Mouse (Mus musculus) layer of hippocampus, postnatal 25 days (tissue): ENCODE measurements at regions not wholly inside any gene's neighbourhood (a gene's known extent, or its start where the extent isn't known, plus 50 kb on each side); places are given as distances from the start of the nearest gene placed in this dataset.

Experiments used
- DNase-seq, 2 experiments: peaks; one replicate each; pipeline ENCODE4 v3.0.0; 2022; ENCODE audit warnings: mixed read lengths in 2 of 2, low spot score in 1 of 2; ENCODE audit errors: extremely low spot score in 1 of 2

GRCm38 (mm10) chr8:26437571-26437970 lies 318.2 kb downstream of the Gm45692 start:
- no peak for DNase-seq

- DNase-seq, result no peak
These were observed 319.0 kb downstream of the Gm45692 start for GRCm38 (mm10) chr8:26438246-26438862.

- no peak for DNase-seq
These were observed 319.5 kb downstream of the Gm45692 start for GRCm38 (mm10) chr8:26438877-26439276.

GRCm38 (mm10) chr8:26441268-26442030 lies 322.1 kb downstream of the Gm45692 start:
- DNase-seq, result no peak

GRCm38 (mm10) chr8:26443041-26443440 lies 323.7 kb downstream of the Gm45692 start:
- DNase-seq, result peak; percentile 62 to 92

- DNase-seq, result no peak
These were observed 324.4 kb downstream of the Gm45692 start for GRCm38 (mm10) chr8:26443735-26444134.

GRCm38 (mm10) chr8:26445991-26446390 lies 326.7 kb downstream of the Gm45692 start:
- no peak for DNase-seq

- DNase-seq, result no peak
These were observed 328.7 kb downstream of the Gm45692 start for GRCm38 (mm10) chr8:26447886-26448640.

GRCm38 (mm10) chr8:26449291-26449690 lies 330.0 kb downstream of the Gm45692 start:
- DNase-seq, result no peak

GRCm38 (mm10) chr8:26450543-26450942 lies 331.2 kb downstream of the Gm45692 start:
- DNase-seq, result no peak

- no peak for DNase-seq
These were observed 333.7 kb downstream of the Gm45692 start for GRCm38 (mm10) chr8:26452976-26453573.

GRCm38 (mm10) chr8:26465346-26465745 lies 346.0 kb downstream of the Gm45692 start:
- DNase-seq, result no peak

GRCm38 (mm10) chr8:26468441-26468840 lies 349.1 kb downstream of the Gm45692 start:
- no peak for DNase-seq

- DNase-seq, result no peak
These were observed 350.4 kb downstream of the Gm45692 start for GRCm38 (mm10) chr8:26469705-26470104.

GRCm38 (mm10) chr8:26471811-26472550 lies 352.6 kb downstream of the Gm45692 start:
- no peak for DNase-seq

- DNase-seq, result no peak
These were observed 365.4 kb downstream of the Gm45692 start for GRCm38 (mm10) chr8:26484749-26485148.

GRCm38 (mm10) chr8:26487866-26488265 lies 368.5 kb downstream of the Gm45692 start:
- DNase-seq, result no peak

GRCm38 (mm10) chr8:26488590-26488989 lies 369.3 kb downstream of the Gm45692 start:
- DNase-seq, result no peak

- no peak for DNase-seq
These were observed 382.0 kb downstream of the Gm45692 start for GRCm38 (mm10) chr8:26501196-26501813.
